Mouse (Mus musculus) A20 (cell line): ENCODE measurements around the gene Iqcf3.
A peak's percentile ranks its signal among the peaks of the same experiment; 100 is the strongest.
"Not testable (repeated sequence)": the region's sequence is repeated elsewhere in the genome, so short reads cannot be mapped to it uniquely, and the experiment has no call there.

Experiments
- DNase-seq: peaks from one replicate; pipeline ENCODE4 v3.0.0-alpha.2; 2011; ENCODE audit warnings: low read depth, low spot score

The Iqcf3 gene

GRCm38 (mm10) chr9:106509356-106509755 is 52.1 kb downstream of the Iqcf3 start:
- DNase-seq = no peak

GRCm38 (mm10) chr9:106504246-106504645 is 57.2 kb downstream of the Iqcf3 start:
- DNase-seq = no peak

- no peak for DNase-seq
Observed at GRCm38 (mm10) chr9:106501846-106502245, 59.6 kb downstream of the Iqcf3 start.

GRCm38 (mm10) chr9:106499667-106500066 is 61.8 kb downstream of the Iqcf3 start, which contains the start of gene Iqcf1:
Gene Iqcf1 (plus strand): TSS chr9:106499967.
- no peak for DNase-seq

- DNase-seq = not testable (repeated sequence)
Observed at GRCm38 (mm10) chr9:106487602-106488001, 73.8 kb downstream of the Iqcf3 start.

GRCm38 (mm10) chr9:106485076-106485475 is 76.4 kb downstream of the Iqcf3 start:
- no peak for DNase-seq

GRCm38 (mm10) chr9:106483606-106484005 is 77.8 kb downstream of the Iqcf3 start:
- DNase-seq = no peak

GRCm38 (mm10) chr9:106483136-106483535 is 78.3 kb downstream of the Iqcf3 start:
- no peak for DNase-seq

- no peak for DNase-seq
Observed at GRCm38 (mm10) chr9:106482578-106483115, 78.8 kb downstream of the Iqcf3 start.

- no peak for DNase-seq
Observed at GRCm38 (mm10) chr9:106481676-106482075, 79.8 kb downstream of the Iqcf3 start.

GRCm38 (mm10) chr9:106481075-106481474 is 80.4 kb downstream of the Iqcf3 start:
- DNase-seq = no peak

GRCm38 (mm10) chr9:106480541-106480940 is 80.9 kb downstream of the Iqcf3 start:
- no peak for DNase-seq

- DNase-seq = no peak
Observed at GRCm38 (mm10) chr9:106478101-106478500, 83.3 kb downstream of the Iqcf3 start.

- peak; percentile 14 for DNase-seq
Observed at GRCm38 (mm10) chr9:106477649-106478048, 83.8 kb downstream of the Iqcf3 start.

- DNase-seq = peak; percentile 100
Observed at GRCm38 (mm10) chr9:106476924-106477484, 84.4 kb downstream of the Iqcf3 start, which contains the start of gene Parp3. Gene Parp3 (minus strand): TSS chr9:106476949.

GRCm38 (mm10) chr9:106476002-106476923 is 85.2 kb downstream of the Iqcf3 start:
- peak; percentile 88 for DNase-seq

GRCm38 (mm10) chr9:106475663-106476001 is 85.8 kb downstream of the Iqcf3 start, which contains the start of gene Rrp9:
Gene Rrp9 (plus strand): TSS chr9:106475963.
- DNase-seq = no peak

- peak; percentile 67 for DNase-seq
Observed at GRCm38 (mm10) chr9:106475046-106475445, 86.4 kb downstream of the Iqcf3 start.

- peak; percentile 88 for DNase-seq
Observed at GRCm38 (mm10) chr9:106474456-106474855, 87.0 kb downstream of the Iqcf3 start.

- no peak for DNase-seq
Observed at GRCm38 (mm10) chr9:106473753-106474105, 87.7 kb downstream of the Iqcf3 start.

GRCm38 (mm10) chr9:106473081-106473752 is 88.2 kb downstream of the Iqcf3 start:
- no peak for DNase-seq

GRCm38 (mm10) chr9:106472321-106472720 is 89.1 kb downstream of the Iqcf3 start:
- DNase-seq = no peak
